In the genomic region with DNA sequence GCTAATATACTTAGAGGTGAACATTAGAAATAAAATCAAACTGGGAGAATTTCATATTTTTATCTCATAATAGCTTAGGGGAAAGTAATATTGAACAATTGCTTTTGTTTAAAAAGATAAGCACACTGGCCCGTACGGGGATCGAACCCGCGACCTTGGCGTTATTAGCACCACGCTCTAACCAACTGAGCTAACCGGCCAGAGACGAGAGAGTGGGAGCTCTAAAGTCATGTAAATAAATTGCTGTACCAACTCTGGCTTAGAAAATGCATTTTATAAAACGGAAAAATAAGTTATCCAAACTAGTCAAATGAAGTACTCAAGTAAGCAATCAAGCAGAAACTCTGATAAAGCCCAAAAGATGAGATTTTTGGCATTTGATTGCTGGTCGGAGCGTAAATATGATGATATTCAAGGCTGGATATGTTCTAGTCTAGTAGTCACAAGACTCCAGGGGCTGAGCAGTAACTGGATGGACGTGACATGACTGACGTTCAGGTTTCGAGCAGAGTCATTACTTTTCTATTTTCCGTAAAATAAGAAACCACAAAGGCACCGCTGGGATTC, we compare ENCODE assay signal across 8 mouse cellular contexts. TPM values are rescaled to one million over a fixed set of nuclear protein-coding genes. Genes with fewer than 3 reads are reported as not detected.
DNase-seq lines count a peak whose midpoint lies in the region; ATAC-seq and TF ChIP-seq lines count a peak whose summit lies in the region.

No protein-coding gene starts in this region.

- peak overlapping the region; percentile 93 for H3K4me3 ChIP-seq in megakaryocyte, embryonic 14.5 days (replicated peaks)
- H3K4me3 ChIP-seq in cortical plate, adult 2 months (ENCODE audit: insufficient read depth, low read length): peak overlapping the region; percentile 76
- peak overlapping the region; percentile 73 for H3K4me3 ChIP-seq in heart, adult 2 months
- no peak overlapping the region; the same call in 1 of the 2 replicates for H3K4me3 ChIP-seq in kidney, adult 2 months (ENCODE audit: insufficient read depth, low read depth, low read length)
- peak overlapping the region; percentile 65 for H3K4me3 ChIP-seq in limb, embryonic 15.5 days
- peak overlapping the region; percentile 66 for H3K4me3 ChIP-seq in myocyte
- H3K4me3 ChIP-seq in stomach, embryonic 16.5 days (replicated peaks; ENCODE audit: low read length): peak overlapping the region; percentile 87

- DNase-seq in heart, adult 2 months: peak; percentile 78 to 83
- peak; percentile 90 for DNase-seq in kidney, adult 2 months

- ATAC-seq in megakaryocyte, adult 5-6 weeks (ENCODE audit: poor library complexity, severe bottlenecking): no peak; the same call in 1 of the 2 replicates
- no peak for ATAC-seq in limb, embryonic 15.5 days (ENCODE audit: insufficient number of reproducible peaks, low FRiP score, low TSS enrichment, low read depth)
- ATAC-seq in stomach, embryonic 16.5 days (ENCODE audit: insufficient read depth, low FRiP score): no peak

- H3K9me3 ChIP-seq in megakaryocyte, embryonic 14.5 days: no peaks in the 10 kb centered on the region
- H3K9me3 ChIP-seq in limb, embryonic 15.5 days: no peaks in the 10 kb centered on the region
- no peaks in the 10 kb centered on the region for H3K9me3 ChIP-seq in stomach, embryonic 16.5 days (replicated peaks; ENCODE audit: control insufficient read depth, low read length)

- peaks cover 55% of the 10 kb centered on the region for H3K4me1 ChIP-seq in megakaryocyte, embryonic 14.5 days
- no peaks in the 10 kb centered on the region for H3K4me1 ChIP-seq in cortical plate, adult 2 months (ENCODE audit: control insufficient read depth, insufficient read depth, low read length)
- H3K4me1 ChIP-seq in heart, adult 2 months (ENCODE audit: control insufficient read depth, insufficient read depth, low read length): peaks cover 9% of the 10 kb centered on the region; the same call in 1 of the 2 replicates
- peaks cover 20% of the 10 kb centered on the region for H3K4me1 ChIP-seq in kidney, adult 2 months (ENCODE audit: control insufficient read depth, insufficient read depth, low read length)
- peaks cover 52% of the 10 kb centered on the region for H3K4me1 ChIP-seq in limb, embryonic 15.5 days
- peaks cover 33% of the 10 kb centered on the region for H3K4me1 ChIP-seq in stomach, embryonic 16.5 days (ENCODE audit: control insufficient read depth, insufficient read depth, low read length)

- peak; percentile 85; the same call in 1 of the 2 replicates for TF ChIP-seq EP300 in heart, adult 2 months (IDR thresholded peaks at IDR 0.05; ENCODE audit: insufficient read depth, low read depth, low read length)

- intact Hi-C loops in heart, adult 2 months (cut with DNase I): loop anchor here (5.0 to 10.0 kb wide), 2 partner anchors 185 to 263 kb away; a partner anchor contains a TSS

- WGBS in heart, adult 2 months: 2% methylated on average over 17 of the region's 17 CpGs
- WGBS in kidney, adult 2 months: 3% methylated on average over 17 of the region's 17 CpGs
- 1% methylated on average over 17 of the region's 17 CpGs for WGBS in limb, embryonic 15.5 days
- WGBS in stomach, embryonic 16.5 days: 1% methylated on average over 17 of the region's 17 CpGs

- 0 out of 2 replicates have a peak, but pooled peaks have one; percentile 25 for TF ChIP-seq POLR2A in cortical plate, adult 2 months (IDR thresholded peaks at IDR 0.05; ENCODE audit: extremely low read depth, insufficient read depth, low read length)
- peak; percentile 62 for TF ChIP-seq POLR2A in heart, adult 2 months (IDR thresholded peaks at IDR 0.05; ENCODE audit: insufficient read depth, low read depth, low read length)
- TF ChIP-seq POLR2A in kidney, adult 2 months (IDR thresholded peaks at IDR 0.05; ENCODE audit: low read depth, low read length): no peak
- no peak for TF ChIP-seq POLR2A in myocyte (IDR thresholded peaks at IDR 0.05; ENCODE audit: insufficient read length, low read depth)

- no peak overlapping the region for H3K27ac ChIP-seq in cortical plate, adult 2 months (ENCODE audit: insufficient read depth, low read length)
- H3K27ac ChIP-seq in heart, adult 2 months: peak overlapping the region; percentile 83
- H3K27ac ChIP-seq in kidney, adult 2 months (ENCODE audit: insufficient read depth, low read depth, low read length): no peak overlapping the region
- H3K27ac ChIP-seq in limb, embryonic 15.5 days: peak overlapping the region; percentile 86
- peak overlapping the region; percentile 74 for H3K27ac ChIP-seq in stomach, embryonic 16.5 days (ENCODE audit: low read length)

- H3K79me2 ChIP-seq in heart, adult 2 months (replicated peaks; ENCODE audit: control insufficient read depth, insufficient read depth, low read length): no peaks in the 10 kb centered on the region
- H3K79me2 ChIP-seq in myocyte (ENCODE audit: control insufficient read depth, insufficient read depth): peaks cover 23% of the 10 kb centered on the region

- no peak for TF ChIP-seq CTCF in cortical plate, adult 2 months (IDR thresholded peaks at IDR 0.05; ENCODE audit: extremely low read depth, insufficient read depth, low read length)
- TF ChIP-seq CTCF in heart, adult 2 months (IDR thresholded peaks at IDR 0.05): no peak
- no peak for TF ChIP-seq CTCF in kidney, adult 2 months (conservative IDR thresholded peaks at IDR 0.05; ENCODE audit: insufficient read depth, insufficient read length, low read depth, low read length)

- no peaks in the 10 kb centered on the region for H3K36me3 ChIP-seq in megakaryocyte, embryonic 14.5 days (replicated peaks; ENCODE audit: low read length)
- H3K36me3 ChIP-seq in heart, adult 2 months (ENCODE audit: control insufficient read depth, insufficient read depth, low read length): no peaks in the 10 kb centered on the region
- H3K36me3 ChIP-seq in kidney, adult 2 months (ENCODE audit: control insufficient read depth, insufficient read depth, low read length): no peaks in the 10 kb centered on the region
- no peaks in the 10 kb centered on the region for H3K36me3 ChIP-seq in limb, embryonic 15.5 days
- H3K36me3 ChIP-seq in myocyte (ENCODE audit: control insufficient read depth, insufficient read depth): no peaks in the 10 kb centered on the region
- no peaks in the 10 kb centered on the region for H3K36me3 ChIP-seq in stomach, embryonic 16.5 days (ENCODE audit: control insufficient read depth, insufficient read depth, low read length)

- H3K27me3 ChIP-seq in megakaryocyte, embryonic 14.5 days (replicated peaks): no peaks in the 10 kb centered on the region
- no peaks in the 10 kb centered on the region for H3K27me3 ChIP-seq in heart, adult 2 months (ENCODE audit: control insufficient read depth, insufficient read depth, low read length)
- no peaks in the 10 kb centered on the region for H3K27me3 ChIP-seq in kidney, adult 2 months (replicated peaks; ENCODE audit: control insufficient read depth, insufficient read depth, low read length)
- H3K27me3 ChIP-seq in limb, embryonic 15.5 days: no peaks in the 10 kb centered on the region
- H3K27me3 ChIP-seq in myocyte (ENCODE audit: control insufficient read depth, insufficient read depth, insufficient read length): no peaks in the 10 kb centered on the region
- no peaks in the 10 kb centered on the region for H3K27me3 ChIP-seq in stomach, embryonic 16.5 days (ENCODE audit: control insufficient read depth, insufficient read depth, low read length)

- peak overlapping the region; percentile 51 for H3K4me2 ChIP-seq in limb, embryonic 15.5 days
- H3K4me2 ChIP-seq in myocyte (ENCODE audit: low read depth): peak overlapping the region; percentile 97
- H3K4me2 ChIP-seq in stomach, embryonic 16.5 days (ENCODE audit: low read depth, low read length): peak overlapping the region; percentile 97

- no peak overlapping the region for H3K9ac ChIP-seq in heart, adult 2 months (ENCODE audit: low read depth, low read length)
- H3K9ac ChIP-seq in limb, embryonic 15.5 days: no peak overlapping the region
- H3K9ac ChIP-seq in stomach, embryonic 16.5 days (ENCODE audit: low read length): no peak overlapping the region

- H3ac ChIP-seq in myocyte (ENCODE audit: control insufficient read depth, insufficient read length): no peak overlapping the region

RNA-seq across cellular contexts. Expression of a gene that starts 2.8 kb away (rescaled TPM):
- polyA plus RNA-seq in megakaryocyte, embryonic 14.5 days (2012; ENCODE audit: insufficient read depth, low replicate concordance): 60.9 and 88.1 TPM in 2 replicates
- 18.8 and 20.5 TPM in 2 replicates for total RNA-seq in megakaryocyte, adult 5-6 weeks (2015)
- 17.7 and 20.2 TPM in 2 replicates for total RNA-seq in megakaryocyte, adult 5-6 weeks (2017)
- polyA plus RNA-seq in cortical plate, adult 2 months (2012; rRNA removed): 32.5 and 34.1 TPM in 2 replicates
- 10 to 100 TPM; 15.3 to 17.8 TPM for total RNA-seq in heart, adult 2 months (2021)
- 13.0 and 14.2 TPM in 2 replicates for polyA plus RNA-seq in heart, adult 2 months (2012; rRNA removed)
- 14.8 and 15.6 TPM in 2 replicates for polyA plus RNA-seq in kidney, adult 2 months (2012; rRNA removed)
- polyA plus RNA-seq in limb, embryonic 15.5 days (2015; fragmentation: Nextera tagmentation; extraction: Ambion mirVana): 12.9 and 13.7 TPM in 2 replicates
- 27.2 TPM for polyA plus RNA-seq in myocyte (2012; fragmentation: generic; extraction: Trizol)
- polyA plus RNA-seq in stomach, embryonic 16.5 days (2015; fragmentation: Nextera tagmentation; extraction: Ambion mirVana): 7.2 and 7.8 TPM in 2 replicates

RNA-seq across cellular contexts. Expression of a gene that starts 8.3 kb away (rescaled TPM):
- 40.2 and 62.0 TPM in 2 replicates for polyA plus RNA-seq in megakaryocyte, embryonic 14.5 days (2012; ENCODE audit: insufficient read depth, low replicate concordance)
- 13.2 and 15.7 TPM in 2 replicates for total RNA-seq in megakaryocyte, adult 5-6 weeks (2015)
- total RNA-seq in megakaryocyte, adult 5-6 weeks (2017): 11.4 and 26.6 TPM in 2 replicates
- polyA plus RNA-seq in cortical plate, adult 2 months (2012; rRNA removed): 20.6 and 21.4 TPM in 2 replicates
- total RNA-seq in heart, adult 2 months (2021): 1 to 10 TPM; 5.6 to 6.6 TPM
- 15.9 and 26.1 TPM in 2 replicates for polyA plus RNA-seq in heart, adult 2 months (2012; rRNA removed)
- polyA plus RNA-seq in kidney, adult 2 months (2012; rRNA removed): 41.7 and 48.0 TPM in 2 replicates
- polyA plus RNA-seq in limb, embryonic 15.5 days (2015; fragmentation: Nextera tagmentation; extraction: Ambion mirVana): 64.8 and 65.5 TPM in 2 replicates
- 29.5 TPM for polyA plus RNA-seq in myocyte (2012; fragmentation: generic; extraction: Trizol)
- polyA plus RNA-seq in stomach, embryonic 16.5 days (2015; fragmentation: Nextera tagmentation; extraction: Ambion mirVana): 58.2 and 62.1 TPM in 2 replicates

RNA-seq across cellular contexts. Expression of a gene that starts 16.8 kb away (rescaled TPM):
- polyA plus RNA-seq in megakaryocyte, embryonic 14.5 days (2012; ENCODE audit: insufficient read depth, low replicate concordance): 41.3 and 65.2 TPM in 2 replicates
- 105 and 116 TPM in 2 replicates for total RNA-seq in megakaryocyte, adult 5-6 weeks (2015)
- 116 and 125 TPM in 2 replicates for total RNA-seq in megakaryocyte, adult 5-6 weeks (2017)
- 0.57 and 1.2 TPM in 2 replicates for polyA plus RNA-seq in cortical plate, adult 2 months (2012; rRNA removed)
- under 1 TPM; 0.21 to 0.59 TPM for total RNA-seq in heart, adult 2 months (2021)
- 0.61 and 1.1 TPM in 2 replicates for polyA plus RNA-seq in heart, adult 2 months (2012; rRNA removed)
- polyA plus RNA-seq in kidney, adult 2 months (2012; rRNA removed): 1.7 TPM in 2 replicates
- 111 and 121 TPM in 2 replicates for polyA plus RNA-seq in limb, embryonic 15.5 days (2015; fragmentation: Nextera tagmentation; extraction: Ambion mirVana)
- 28.2 TPM for polyA plus RNA-seq in myocyte (2012; fragmentation: generic; extraction: Trizol)
- 120 and 134 TPM in 2 replicates for polyA plus RNA-seq in stomach, embryonic 16.5 days (2015; fragmentation: Nextera tagmentation; extraction: Ambion mirVana)

RNA-seq across cellular contexts. Expression of a gene that starts 26.0 kb away (rescaled TPM):
- polyA plus RNA-seq in megakaryocyte, embryonic 14.5 days (2012; ENCODE audit: insufficient read depth, low replicate concordance): 61.5 and 159 TPM in 2 replicates
- total RNA-seq in megakaryocyte, adult 5-6 weeks (2015): 53.9 and 66.6 TPM in 2 replicates
- total RNA-seq in megakaryocyte, adult 5-6 weeks (2017): 11.2 and 21.8 TPM in 2 replicates
- polyA plus RNA-seq in cortical plate, adult 2 months (2012; rRNA removed): 1,153 and 1,156 TPM in 2 replicates
- 10 to 100 TPM; 63.4 to 70.8 TPM for total RNA-seq in heart, adult 2 months (2021)
- 83.0 and 90.0 TPM in 2 replicates for polyA plus RNA-seq in heart, adult 2 months (2012; rRNA removed)
- polyA plus RNA-seq in kidney, adult 2 months (2012; rRNA removed): 102 and 106 TPM in 2 replicates
- polyA plus RNA-seq in limb, embryonic 15.5 days (2015; fragmentation: Nextera tagmentation; extraction: Ambion mirVana): 95.0 and 103 TPM in 2 replicates
- polyA plus RNA-seq in myocyte (2012; fragmentation: generic; extraction: Trizol): 51.8 TPM
- polyA plus RNA-seq in stomach, embryonic 16.5 days (2015; fragmentation: Nextera tagmentation; extraction: Ambion mirVana): 79.9 and 88.5 TPM in 2 replicates

RNA-seq across cellular contexts. Expression of a gene that starts 32.7 kb away (rescaled TPM):
- polyA plus RNA-seq in megakaryocyte, embryonic 14.5 days (2012; ENCODE audit: insufficient read depth, low replicate concordance): 42.3 and 83.5 TPM in 2 replicates
- 6.7 and 12.5 TPM in 2 replicates for total RNA-seq in megakaryocyte, adult 5-6 weeks (2015)
- 7.9 and 8.5 TPM in 2 replicates for total RNA-seq in megakaryocyte, adult 5-6 weeks (2017)
- polyA plus RNA-seq in cortical plate, adult 2 months (2012; rRNA removed): 48.3 and 57.6 TPM in 2 replicates
- 10 to 100 TPM; 44.4 to 79.8 TPM for total RNA-seq in heart, adult 2 months (2021)
- polyA plus RNA-seq in heart, adult 2 months (2012; rRNA removed): 18.0 and 36.4 TPM in 2 replicates
- 13.5 and 14.7 TPM in 2 replicates for polyA plus RNA-seq in kidney, adult 2 months (2012; rRNA removed)
- polyA plus RNA-seq in limb, embryonic 15.5 days (2015; fragmentation: Nextera tagmentation; extraction: Ambion mirVana): 24.3 and 28.9 TPM in 2 replicates
- polyA plus RNA-seq in myocyte (2012; fragmentation: generic; extraction: Trizol): 8.9 TPM
- polyA plus RNA-seq in stomach, embryonic 16.5 days (2015; fragmentation: Nextera tagmentation; extraction: Ambion mirVana): 21.8 and 22.3 TPM in 2 replicates

Comparison
In these comparisons a context has a peak if more than half of its experiments do, and no peak if none do; other contexts are left out.
1. H3K27ac ChIP-seq: peak in heart, adult 2 months (single experiment), limb, embryonic 15.5 days (single experiment) and stomach, embryonic 16.5 days (single experiment); none in cortical plate, adult 2 months (single experiment) and kidney, adult 2 months (single experiment).
2. POLR2A ChIP-seq: peak in cortical plate, adult 2 months (single experiment) and heart, adult 2 months (single experiment); none in kidney, adult 2 months (single experiment) and myocyte (single experiment).
3. RNA of a gene that starts 16.8 kb away (polyA plus RNA-seq): 120 to 134 TPM in stomach, embryonic 16.5 days, 111 to 121 TPM in limb, embryonic 15.5 days, 41.3 to 65.2 TPM in megakaryocyte, embryonic 14.5 days and 28.2 TPM in myocyte (single experiment); 1.7 TPM in kidney, adult 2 months, 0.57 to 1.2 TPM in cortical plate, adult 2 months and 0.61 to 1.1 TPM in heart, adult 2 months; every median in the first group is over 10 times any median in the second.
4. Peak in every context shown above with its lines, with median percentiles within 50 percentile points of each other: H3K4me2 ChIP-seq.